Mouse (Mus musculus) CD4-positive naive resting alpha-beta T cell, adult 57 days (primary cell): ENCODE results near the gene Usp51. TPM values are rescaled to one million over a fixed set of nuclear protein-coding genes. Genes with fewer than 3 reads are reported as not detected.

Source experiments
- total RNA-seq: library from RNA; stranded (reverse); gene quantifications from one replicate; pipeline ENCODE4 v1.2.4, GENCODE M21; 2023

Gene Usp51
- total RNA-seq: not detected

GRCm38 (mm10) chrX:153006387-153006841, at the start of gene Usp51:
Usp51 (plus strand) TSS chrX:153006469.

DNA sequence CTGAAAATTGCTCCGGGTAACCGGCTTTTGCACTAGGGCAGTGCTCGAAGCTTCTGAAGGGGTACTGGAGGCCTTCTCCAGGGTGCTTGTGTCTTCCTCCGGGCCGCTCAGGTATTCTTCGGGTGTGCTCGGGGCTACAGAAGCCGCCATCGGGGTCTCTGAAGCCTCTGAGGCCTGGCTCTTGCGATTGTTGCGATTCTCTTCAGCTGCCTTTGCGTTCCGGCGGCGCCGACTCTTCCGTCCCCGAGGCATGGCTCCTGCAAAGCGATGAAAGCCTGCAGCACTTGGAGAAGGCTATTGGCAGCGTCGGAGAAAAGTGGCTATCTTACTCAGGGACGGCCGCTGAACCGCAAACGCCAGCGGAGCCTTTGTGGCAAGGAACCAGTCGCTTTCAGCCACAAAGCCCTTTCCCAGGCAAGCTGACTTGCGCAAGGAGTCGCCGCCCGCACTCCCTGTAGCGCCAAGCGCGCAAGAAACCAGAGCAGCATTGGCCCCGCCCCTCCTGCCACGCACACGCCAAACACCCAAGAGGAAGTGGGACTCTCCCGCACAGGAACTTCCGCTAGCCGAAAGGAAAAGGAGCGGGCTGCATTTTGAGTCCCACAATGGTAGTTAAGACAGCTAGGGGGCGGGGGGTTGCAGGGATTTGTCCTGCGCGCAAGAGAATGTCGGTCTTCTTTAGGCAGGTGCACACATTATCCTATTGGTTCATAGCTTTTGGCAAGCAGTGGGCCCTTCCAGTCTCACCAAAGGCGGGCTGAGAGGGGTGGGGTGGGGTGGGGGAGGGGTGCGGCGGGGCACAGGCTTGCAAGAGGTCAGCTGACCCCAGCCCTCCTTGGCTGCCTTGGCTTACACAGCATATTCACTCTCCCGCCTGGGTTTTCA, 31.1 kb downstream of the Usp51 start, which contains the start of gene Mageh1:
Gene Mageh1 (minus strand): TSS at position 489 of the 885 bp plus-strand sequence.

Other genes with a start within 250 kb of the Usp51 start
- gene Shroom2, start 237.0 kb upstream of the Usp51 start, total RNA-seq: 0.15 TPM
- gene Gpr143, start 224.5 kb upstream of the Usp51 start, total RNA-seq: not detected
- gene Mageh1, start 31.1 kb downstream of the Usp51 start, total RNA-seq: not detected
- gene Foxr2, start 112.3 kb downstream of the Usp51 start, total RNA-seq: not detected
- gene Rragb, start 133.5 kb downstream of the Usp51 start, total RNA-seq: 10.5 TPM
- gene Klf8, start 231.0 kb downstream of the Usp51 start, total RNA-seq: 3.0 TPM